Mouse (Mus musculus): Measurements from ENCODE around the gene H1f0.

DNA sequence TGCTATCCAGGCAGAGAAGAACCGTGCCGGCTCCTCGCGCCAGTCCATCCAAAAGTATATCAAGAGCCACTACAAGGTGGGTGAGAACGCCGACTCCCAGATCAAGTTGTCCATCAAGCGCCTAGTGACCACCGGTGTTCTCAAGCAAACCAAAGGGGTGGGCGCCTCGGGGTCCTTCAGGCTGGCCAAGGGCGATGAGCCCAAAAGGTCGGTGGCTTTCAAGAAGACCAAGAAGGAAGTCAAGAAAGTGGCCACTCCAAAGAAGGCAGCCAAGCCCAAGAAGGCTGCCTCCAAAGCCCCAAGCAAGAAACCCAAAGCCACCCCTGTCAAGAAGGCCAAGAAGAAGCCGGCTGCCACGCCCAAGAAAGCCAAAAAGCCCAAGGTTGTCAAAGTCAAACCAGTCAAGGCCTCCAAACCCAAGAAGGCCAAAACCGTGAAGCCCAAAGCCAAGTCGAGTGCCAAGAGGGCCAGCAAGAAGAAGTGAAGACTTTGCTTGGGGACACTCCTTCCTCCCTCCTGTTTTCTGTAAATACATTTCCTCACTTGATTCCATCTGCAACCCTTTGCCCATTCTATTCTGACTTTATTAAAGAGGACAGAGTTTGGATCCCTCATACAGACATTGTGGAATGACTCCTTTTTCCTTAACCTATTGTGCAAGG, 704 bp downstream of the H1f0 start:
- TF ChIP-seq CTCF (conservative IDR thresholded peaks at IDR 0.05; ENCODE audit: insufficient read depth, insufficient read length, low read depth, low read length) (no peak), POLR2A (IDR thresholded peaks at IDR 0.05; ENCODE audit: low read depth, low read length) (no peak)

Measured in kidney, adult 2 months (tissue).